Mouse (Mus musculus) left cerebral cortex, adult 9 months (tissue): ENCODE data around the gene Rundc3a.
A peak's percentile ranks its signal among the peaks of the same experiment; 100 is the strongest.

Source experiments
- DNase-seq, 2 experiments: peaks; one replicate each; pipeline ENCODE4 v3.0.0; 2022; ENCODE audit warnings: low spot score in 2 of 2

The Rundc3a gene

DNA sequence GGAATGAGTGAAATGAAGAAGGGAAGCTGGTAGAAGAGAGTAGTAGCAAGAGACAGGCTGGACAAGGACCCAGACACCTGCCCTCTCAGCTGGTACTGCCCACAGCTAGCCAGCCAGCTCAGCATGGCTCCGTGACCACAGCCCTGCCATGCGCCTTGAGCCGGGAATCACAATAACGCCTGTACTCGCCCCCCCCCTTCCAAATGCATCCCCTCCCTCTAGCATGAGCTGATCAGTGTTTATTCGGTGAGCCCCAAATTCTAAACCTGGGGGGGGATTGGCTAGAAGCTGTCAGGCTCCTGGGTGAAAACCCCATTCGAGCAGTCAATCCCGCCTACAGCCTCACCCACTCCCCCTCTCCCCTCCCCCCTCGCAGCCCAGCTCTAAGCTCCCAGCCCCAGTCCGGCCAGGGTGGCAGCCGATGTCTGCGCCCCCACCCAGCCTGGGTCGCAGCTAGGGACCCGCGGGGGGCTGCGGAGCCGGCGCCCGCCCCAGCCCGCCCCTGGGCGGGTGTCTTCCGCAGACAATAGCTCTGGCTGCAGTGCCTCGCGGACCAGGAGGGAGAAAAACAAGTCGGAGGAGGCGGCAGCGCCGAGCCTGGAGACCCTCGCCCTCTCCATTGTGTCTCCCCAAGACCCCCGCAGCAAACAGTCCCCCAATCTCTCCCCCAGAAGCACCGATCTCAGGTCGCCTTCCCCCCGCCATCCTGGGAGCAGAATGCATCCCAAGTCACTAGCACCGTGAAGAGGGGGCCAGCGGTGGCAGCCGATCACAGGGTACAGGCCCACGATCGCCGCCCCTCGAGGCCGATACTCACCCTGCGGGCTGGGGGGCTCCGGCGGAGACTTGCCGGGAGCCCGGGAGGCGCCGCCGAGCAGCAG lies 53.6 kb downstream of the Rundc3a start:
- no peak for DNase-seq

- DNase-seq, result peak in 1 of 2 experiments; percentile 55
Observed at GRCm38 (mm10) chr11:102447497-102447896, 54.3 kb downstream of the Rundc3a start, which contains the start of gene Fam171a2. Gene Fam171a2, minus strand, starts transcription at chr11:102447682.

GRCm38 (mm10) chr11:102448327-102448726 lies 55.1 kb downstream of the Rundc3a start:
- peak in 1 of 2 experiments; percentile 52 for DNase-seq

- DNase-seq, result peak in 1 of 2 experiments; percentile 41
Observed at GRCm38 (mm10) chr11:102449043-102450008, 56.1 kb downstream of the Rundc3a start.
